Mouse (Mus musculus) lung, postnatal 4 days (tissue): ENCODE results near the gene Mob3b.

Experiments used
- DNase-seq, 2 experiments: peaks; one replicate each; pipeline ENCODE4 v3.0.0; 2021

Mob3b gene

GRCm38 (mm10) chr4:35146597-35146996, 10.7 kb downstream of the Mob3b start:
- DNase-seq = no peak

- no peak for DNase-seq
Observed at GRCm38 (mm10) chr4:35145726-35146125, 11.6 kb downstream of the Mob3b start.

- no peak for DNase-seq
Observed at GRCm38 (mm10) chr4:35143472-35144102, 13.7 kb downstream of the Mob3b start.

- no peak for DNase-seq
Observed at GRCm38 (mm10) chr4:35140317-35140716, 17.0 kb downstream of the Mob3b start.

- DNase-seq = no peak
Observed at GRCm38 (mm10) chr4:35138077-35138476, 19.2 kb downstream of the Mob3b start.

- DNase-seq = no peak
Observed at GRCm38 (mm10) chr4:35136996-35137395, 20.3 kb downstream of the Mob3b start.

GRCm38 (mm10) chr4:35135806-35136205, 21.5 kb downstream of the Mob3b start:
- DNase-seq = no peak

- DNase-seq = no peak
Observed at GRCm38 (mm10) chr4:35134846-35135611, 22.3 kb downstream of the Mob3b start.

GRCm38 (mm10) chr4:35133411-35133810, 23.9 kb downstream of the Mob3b start:
- DNase-seq = no peak

- DNase-seq = no peak
Observed at GRCm38 (mm10) chr4:35131592-35131991, 25.7 kb downstream of the Mob3b start.

GRCm38 (mm10) chr4:35130411-35130948, 26.8 kb downstream of the Mob3b start:
- DNase-seq = peak; percentile 46 to 54

- DNase-seq = no peak
Observed at GRCm38 (mm10) chr4:35127759-35128158, 29.5 kb downstream of the Mob3b start.

- DNase-seq = no peak
Observed at GRCm38 (mm10) chr4:35126776-35127175, 30.5 kb downstream of the Mob3b start.

GRCm38 (mm10) chr4:35125299-35125777, 31.9 kb downstream of the Mob3b start:
- DNase-seq = no peak

- no peak for DNase-seq
Observed at GRCm38 (mm10) chr4:35124027-35124426, 33.3 kb downstream of the Mob3b start.

- DNase-seq = no peak
Observed at GRCm38 (mm10) chr4:35123087-35123486, 34.2 kb downstream of the Mob3b start.

- no peak for DNase-seq
Observed at GRCm38 (mm10) chr4:35121060-35121459, 36.2 kb downstream of the Mob3b start.

GRCm38 (mm10) chr4:35120575-35120974, 36.7 kb downstream of the Mob3b start:
- no peak for DNase-seq

- DNase-seq = no peak
Observed at GRCm38 (mm10) chr4:35120159-35120558, 37.1 kb downstream of the Mob3b start.

GRCm38 (mm10) chr4:35118851-35119250, 38.4 kb downstream of the Mob3b start:
- no peak for DNase-seq

- DNase-seq = no peak
Observed at GRCm38 (mm10) chr4:35117144-35117543, 40.1 kb downstream of the Mob3b start.

- no peak for DNase-seq
Observed at GRCm38 (mm10) chr4:35115933-35116332, 41.4 kb downstream of the Mob3b start.

- DNase-seq = no peak
Observed at GRCm38 (mm10) chr4:35114950-35115349, 42.3 kb downstream of the Mob3b start.
